Mouse (Mus musculus) MEL (cell line): Measurements from ENCODE around the gene Zfp810.

Source experiments
- CTCF ChIP-seq, 3 experiments: IDR thresholded peaks in 2 of 3; conservative IDR thresholded peaks in 1 of 3; 2 replicates each; pipeline ENCODE4 v1.5.1; 2011 to 2012; ENCODE audit warnings: low read length in 3 of 3, low read depth in 2 of 3, mild to moderate bottlenecking in 2 of 3, improper control_type of control experiment in 1 of 3, inconsistent platforms in 1 of 3, mixed read lengths in 1 of 3, moderate library complexity in 1 of 3; ENCODE audit not compliant: control insufficient read depth in 1 of 3, insufficient read depth in 1 of 3, poor library complexity in 1 of 3, severe bottlenecking in 1 of 3
- MAX ChIP-seq: IDR thresholded peaks from 2 replicates; pipeline ENCODE4 v1.6.1; 2011; ENCODE audit warnings: low read length, improper control_type of control experiment
- MEF2A ChIP-seq: IDR thresholded peaks from 2 replicates; pipeline ENCODE4 v1.6.1; 2014; ENCODE audit warnings: low read depth, mild to moderate bottlenecking, inconsistent platforms, low read length, improper control_type of control experiment; ENCODE audit not compliant: poor library complexity, insufficient replicate concordance, severe bottlenecking; ENCODE audit errors: extremely low read depth
- MYC ChIP-seq: IDR thresholded peaks from 2 replicates; pipeline ENCODE4 v1.6.1; 2011; ENCODE audit warnings: low read depth, mild to moderate bottlenecking, low read length, improper control_type of control experiment, moderate library complexity
- POLR2A ChIP-seq, 2 experiments: IDR thresholded peaks; 2 replicates each; pipeline ENCODE4 v1.6.1; 2011 to 2012; ENCODE audit warnings: low read length in 2 of 2, mild to moderate bottlenecking in 2 of 2, control low read depth in 1 of 2, improper control_type of control experiment in 1 of 2, low read depth in 1 of 2, moderate library complexity in 1 of 2; ENCODE audit not compliant: control insufficient read depth in 1 of 2, insufficient read depth in 1 of 2, poor library complexity in 1 of 2
- TBP ChIP-seq: IDR thresholded peaks from 2 replicates; pipeline ENCODE4 v1.8.0; 2011; ENCODE audit warnings: low read depth, low read length, improper control_type of control experiment
- USF1 ChIP-seq: IDR thresholded peaks from 2 replicates; pipeline ENCODE4 v1.6.1; 2014; ENCODE audit warnings: low read depth, mild to moderate bottlenecking, inconsistent platforms, low read length, improper control_type of control experiment, moderate library complexity
- ZMIZ1 ChIP-seq: IDR thresholded peaks from 2 replicates; pipeline ENCODE4 v1.6.1; 2012; ENCODE audit warnings: low read depth, mild to moderate bottlenecking, inconsistent platforms, low read length, improper control_type of control experiment, moderate library complexity

DNA sequence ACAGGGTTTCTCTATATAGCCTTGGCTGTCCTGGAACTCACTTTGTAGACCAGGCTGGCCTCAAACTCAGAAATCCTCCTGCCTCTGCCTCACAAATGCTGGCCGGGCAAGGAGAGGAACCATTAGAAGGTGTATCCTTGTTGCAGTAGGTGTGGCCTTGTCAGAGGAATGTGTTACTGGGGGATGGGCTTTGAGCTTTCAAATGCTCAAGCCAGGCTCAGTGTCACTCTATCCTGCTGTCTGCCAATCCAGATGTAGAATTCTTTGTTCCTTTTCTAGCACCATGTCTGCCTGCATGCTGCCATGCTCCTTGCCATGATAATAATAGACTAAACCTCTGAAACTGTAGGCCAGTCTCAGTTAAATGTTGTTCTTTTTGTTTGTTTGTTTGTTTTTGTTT lies 5.2 kb downstream of the Zfp810 start:
- TF ChIP-seq MAX (no peak), MYC (no peak), CTCF (IDR thresholded peaks at IDR 0.05 in 2 of 3, conservative IDR thresholded peaks at IDR 0.05 in 1 of 3; ENCODE audit: control insufficient read depth in 1 of 3, insufficient read depth in 1 of 3, low read depth in 2 of 3, low read length in 3 of 3, poor library complexity in 1 of 3, severe bottlenecking in 1 of 3) (no peak), ZMIZ1 (no peak), USF1 (no peak), POLR2A (IDR thresholded peaks at IDR 0.05; ENCODE audit: control insufficient read depth in 1 of 2, insufficient read depth in 1 of 2, low read depth in 1 of 2, low read length in 2 of 2, poor library complexity in 1 of 2) (no peak), MEF2A (no peak), TBP (no peak)
